Mouse (Mus musculus): ENCODE measurements at regions not wholly inside any gene's neighbourhood (a gene's known extent, or its start where the extent isn't known, plus 50 kb on each side); places are given as distances from the start of the nearest gene placed in this dataset.

GRCm38 (mm10) chr16:93081533-93081932, 255.6 kb upstream of the Runx1 start:
- no peak overlapping the region for H3K9ac ChIP-seq
- ATAC-seq (ENCODE audit: low FRiP score), result no peak
- peaks cover 12% of the 10 kb centered on the region for H3K4me1 ChIP-seq
- no peak overlapping the region for H3K4me2 ChIP-seq
- WGBS, result 91% methylated on average over 2 of the region's 2 CpGs
- no peak overlapping the region for H3K4me3 ChIP-seq (replicated peaks)
- no peaks in the 10 kb centered on the region for H3K36me3 ChIP-seq (replicated peaks)
- H3K9me3 ChIP-seq, result peaks cover 5% of the 10 kb centered on the region
- H3K27ac ChIP-seq, result no peak overlapping the region
- no peaks in the 10 kb centered on the region for H3K27me3 ChIP-seq

- Histone ChIP-seq H3K4me3 (replicated peaks) (peak overlapping the region; percentile 27), H3K9ac (no peak overlapping the region), H3K4me2 (peak overlapping the region; percentile 49), H3K27ac (0 out of 2 replicates have a peak overlapping the region, but pooled peaks have one; percentile 19), H3K4me1 (peaks cover 12% of the 10 kb centered on the region), H3K9me3 (peaks cover 5% of the 10 kb centered on the region), H3K36me3 (replicated peaks) (no peaks in the 10 kb centered on the region), H3K27me3 (no peaks in the 10 kb centered on the region)
- peak; percentile 57; the same call in 1 of the 2 replicates for ATAC-seq (ENCODE audit: low FRiP score)
- WGBS, result 17% methylated on average over 17 of the region's 17 CpGs
Observed at GRCm38 (mm10) chr16:93079660-93080390, 253.9 kb upstream of the Runx1 start.

DNA sequence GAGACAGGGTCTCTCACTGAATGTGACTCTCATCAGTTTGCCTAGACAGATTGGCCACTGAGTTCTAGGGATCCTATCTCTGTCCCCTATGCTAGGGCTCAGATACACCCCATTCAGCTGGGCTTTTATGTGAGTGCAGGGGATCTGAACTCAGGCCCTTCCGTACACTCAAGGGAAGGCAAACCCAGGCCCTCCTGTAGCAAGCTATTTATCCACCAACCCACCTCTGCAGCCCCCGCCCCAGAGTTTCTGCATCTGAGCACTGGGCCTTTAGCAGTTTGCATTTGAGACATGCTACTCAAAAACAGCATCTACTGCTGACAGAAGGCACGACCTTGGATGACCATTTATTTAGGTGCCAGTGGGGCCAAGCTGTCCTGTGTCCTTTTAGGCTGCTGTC, 253.0 kb upstream of the Runx1 start:
- H3K9ac ChIP-seq, result no peak overlapping the region
- no peak overlapping the region for H3K27ac ChIP-seq
- no peaks in the 10 kb centered on the region for H3K36me3 ChIP-seq (replicated peaks)
- no peaks in the 10 kb centered on the region for H3K27me3 ChIP-seq
- H3K4me3 ChIP-seq (replicated peaks), result no peak overlapping the region
- 74% methylated on average over 3 of the region's 3 CpGs for WGBS
- ATAC-seq (ENCODE audit: low FRiP score), result no peak
- peak overlapping the region; percentile 49 for H3K4me2 ChIP-seq
- peaks cover 12% of the 10 kb centered on the region for H3K4me1 ChIP-seq
- peaks cover 5% of the 10 kb centered on the region for H3K9me3 ChIP-seq

- Histone ChIP-seq H3K9me3 (peaks cover 5% of the 10 kb centered on the region), H3K4me3 (replicated peaks) (no peak overlapping the region), H3K27me3 (no peaks in the 10 kb centered on the region), H3K27ac (no peak overlapping the region), H3K36me3 (replicated peaks) (no peaks in the 10 kb centered on the region), H3K9ac (no peak overlapping the region), H3K4me2 (no peak overlapping the region), H3K4me1 (peaks cover 12% of the 10 kb centered on the region)
- 89% methylated on average over 11 of the region's 11 CpGs for WGBS
- ATAC-seq (ENCODE audit: low FRiP score), result no peak
Observed at GRCm38 (mm10) chr16:93075488-93075887, 249.5 kb upstream of the Runx1 start.

GRCm38 (mm10) chr16:93072156-93072555, 246.2 kb upstream of the Runx1 start:
- Histone ChIP-seq H3K9ac (no peak overlapping the region), H3K4me1 (no peaks in the 10 kb centered on the region), H3K4me3 (replicated peaks) (no peak overlapping the region), H3K36me3 (replicated peaks) (no peaks in the 10 kb centered on the region), H3K27ac (no peak overlapping the region), H3K27me3 (no peaks in the 10 kb centered on the region), H3K9me3 (no peaks in the 10 kb centered on the region), H3K4me2 (no peak overlapping the region)
- ATAC-seq (ENCODE audit: low FRiP score), result no peak
- 75% methylated on average over 6 of the region's 6 CpGs for WGBS

GRCm38 (mm10) chr16:93071726-93072125, 245.8 kb upstream of the Runx1 start:
- Histone ChIP-seq H3K9me3 (no peaks in the 10 kb centered on the region), H3K9ac (no peak overlapping the region), H3K36me3 (replicated peaks) (no peaks in the 10 kb centered on the region), H3K4me1 (no peaks in the 10 kb centered on the region), H3K4me2 (no peak overlapping the region), H3K27ac (no peak overlapping the region), H3K4me3 (replicated peaks) (no peak overlapping the region), H3K27me3 (no peaks in the 10 kb centered on the region)
- 81% methylated on average over 6 of the region's 6 CpGs for WGBS
- ATAC-seq (ENCODE audit: low FRiP score), result no peak

- Histone ChIP-seq H3K27me3 (0 out of 2 replicates have a peak, but pooled peaks cover 6% of the 10 kb centered on the region), H3K27ac (no peak overlapping the region), H3K36me3 (replicated peaks) (no peaks in the 10 kb centered on the region), H3K4me2 (no peak overlapping the region), H3K4me1 (no peaks in the 10 kb centered on the region), H3K9me3 (no peaks in the 10 kb centered on the region), H3K9ac (no peak overlapping the region), H3K4me3 (replicated peaks) (no peak overlapping the region)
- no peak for ATAC-seq (ENCODE audit: low FRiP score)
- WGBS, result 78% methylated on average over 2 of the region's 2 CpGs
Observed at GRCm38 (mm10) chr16:93066821-93067220, 240.9 kb upstream of the Runx1 start.

GRCm38 (mm10) chr16:93061475-93062179, 235.7 kb upstream of the Runx1 start:
- WGBS, result 88% methylated on average over 4 of the region's 4 CpGs
- H3K36me3 ChIP-seq (replicated peaks), result no peaks in the 10 kb centered on the region
- H3K27me3 ChIP-seq, result 0 out of 2 replicates have a peak, but pooled peaks cover 6% of the 10 kb centered on the region

DNA sequence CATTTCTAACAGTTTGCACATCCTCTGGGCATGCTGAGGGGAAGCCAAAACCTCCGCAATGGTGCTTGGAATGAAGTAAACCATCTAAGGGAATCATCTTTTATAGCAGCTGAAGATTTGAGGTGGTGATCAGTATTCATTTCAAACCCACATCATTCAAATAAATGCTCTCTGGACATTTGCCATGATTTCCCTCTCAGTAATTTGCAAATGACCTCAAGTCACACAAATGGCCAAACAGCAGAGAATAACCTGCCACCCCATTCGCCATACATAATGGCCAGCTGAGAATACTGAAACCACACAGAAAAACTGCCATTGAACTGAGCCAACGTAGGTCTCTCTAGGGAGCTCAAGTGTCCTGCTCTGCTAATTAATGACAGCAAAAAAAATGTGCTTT, 230.3 kb upstream of the Runx1 start:
- no peak overlapping the region for H3K4me3 ChIP-seq (replicated peaks)
- no peak overlapping the region for H3K4me2 ChIP-seq
- H3K4me1 ChIP-seq, result peaks cover 2% of the 10 kb centered on the region; the same call in 1 of the 2 replicates
- no peaks in the 10 kb centered on the region for H3K36me3 ChIP-seq (replicated peaks)
- no peaks in the 10 kb centered on the region for H3K27me3 ChIP-seq
- 48% methylated on average over 3 of the region's 3 CpGs for WGBS
- H3K27ac ChIP-seq, result no peak overlapping the region
- H3K9ac ChIP-seq, result no peak overlapping the region
- ATAC-seq (ENCODE audit: low FRiP score), result no peak
- no peaks in the 10 kb centered on the region for H3K9me3 ChIP-seq

More at GRCm38 (mm10) chr16:93061475-93062179, 235.7 kb upstream of the Runx1 start:
- Histone ChIP-seq H3K9ac (no peak overlapping the region), H3K27ac (no peak overlapping the region), H3K4me3 (replicated peaks) (no peak overlapping the region), H3K4me2 (no peak overlapping the region), H3K4me1 (no peaks in the 10 kb centered on the region), H3K9me3 (no peaks in the 10 kb centered on the region)
- no peak for ATAC-seq (ENCODE audit: low FRiP score)

DNA sequence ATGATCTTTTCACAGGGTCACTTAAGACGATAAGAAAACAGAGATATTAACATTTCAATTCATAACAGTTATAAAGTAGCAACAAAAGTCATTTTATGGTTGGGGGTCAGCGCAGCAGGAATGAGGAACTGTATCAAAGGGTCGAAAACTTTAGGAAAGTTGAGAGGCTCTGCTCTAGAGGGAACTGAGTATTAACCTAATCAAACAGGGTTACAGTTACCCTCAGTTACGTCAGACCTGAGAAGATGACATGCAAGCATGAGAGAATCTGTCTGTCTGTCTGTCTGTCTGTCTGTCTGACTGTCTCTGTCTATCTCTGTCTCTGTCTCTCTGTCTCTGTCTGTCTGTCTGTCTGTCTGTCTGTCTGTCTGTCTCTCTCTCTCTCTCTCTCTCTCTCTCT, 229.6 kb upstream of the Runx1 start:
- no peak for ATAC-seq (ENCODE audit: low FRiP score)
- 87% methylated on average over 4 of the region's 4 CpGs for WGBS
- Histone ChIP-seq H3K4me2 (no peak overlapping the region), H3K4me1 (peaks cover 2% of the 10 kb centered on the region; the same call in 1 of the 2 replicates), H3K27ac (no peak overlapping the region), H3K9me3 (no peaks in the 10 kb centered on the region), H3K27me3 (no peaks in the 10 kb centered on the region), H3K36me3 (replicated peaks) (no peaks in the 10 kb centered on the region), H3K9ac (no peak overlapping the region), H3K4me3 (replicated peaks) (no peak overlapping the region)

DNA sequence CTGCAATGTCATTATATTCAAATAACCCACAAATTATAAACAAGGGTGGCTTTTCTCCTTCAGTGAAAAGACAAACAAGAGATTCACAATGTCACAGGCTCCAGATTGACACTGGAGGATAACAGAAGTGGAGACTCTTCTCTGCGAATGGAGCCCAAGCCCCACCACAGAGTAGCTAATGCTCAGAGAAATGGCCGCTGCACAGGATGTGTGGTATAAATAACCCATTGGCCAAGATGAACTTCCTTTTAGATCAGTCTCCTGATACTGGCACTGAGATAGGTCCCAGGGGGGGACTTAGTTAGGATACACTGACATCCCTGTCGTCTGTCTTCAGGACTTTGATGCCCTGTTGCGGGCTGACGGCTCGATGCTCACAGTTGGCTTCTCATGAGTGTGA, 225.3 kb upstream of the Runx1 start:
- no peak for ATAC-seq (ENCODE audit: low FRiP score)
- Histone ChIP-seq H3K4me2 (no peak overlapping the region), H3K9ac (no peak overlapping the region), H3K4me3 (replicated peaks) (no peak overlapping the region), H3K27ac (no peak overlapping the region), H3K4me1 (peaks cover 2% of the 10 kb centered on the region; the same call in 1 of the 2 replicates), H3K36me3 (replicated peaks) (no peaks in the 10 kb centered on the region), H3K27me3 (no peaks in the 10 kb centered on the region), H3K9me3 (no peaks in the 10 kb centered on the region)
- 89% methylated on average over 6 of the region's 6 CpGs for WGBS

- Histone ChIP-seq H3K4me3 (replicated peaks) (no peak overlapping the region), H3K9me3 (no peaks in the 10 kb centered on the region), H3K4me2 (no peak overlapping the region), H3K36me3 (replicated peaks) (no peaks in the 10 kb centered on the region), H3K9ac (no peak overlapping the region), H3K27me3 (no peaks in the 10 kb centered on the region), H3K27ac (no peak overlapping the region), H3K4me1 (0 out of 2 replicates have a peak, but pooled peaks cover under 1% of the 10 kb centered on the region)
- 83% methylated on average over 9 of the region's 9 CpGs for WGBS
- ATAC-seq (ENCODE audit: low FRiP score), result no peak
Observed at GRCm38 (mm10) chr16:93048418-93048932, 222.5 kb upstream of the Runx1 start.
